Mouse (Mus musculus): Measurements from ENCODE around the gene Zcchc7. TPM values are rescaled to one million over a fixed set of nuclear protein-coding genes. Genes with fewer than 3 reads are reported as not detected.

Gene Zcchc7
- polyA plus RNA-seq, 1 experiment from 2014 or later = 30.7 TPM

DNA sequence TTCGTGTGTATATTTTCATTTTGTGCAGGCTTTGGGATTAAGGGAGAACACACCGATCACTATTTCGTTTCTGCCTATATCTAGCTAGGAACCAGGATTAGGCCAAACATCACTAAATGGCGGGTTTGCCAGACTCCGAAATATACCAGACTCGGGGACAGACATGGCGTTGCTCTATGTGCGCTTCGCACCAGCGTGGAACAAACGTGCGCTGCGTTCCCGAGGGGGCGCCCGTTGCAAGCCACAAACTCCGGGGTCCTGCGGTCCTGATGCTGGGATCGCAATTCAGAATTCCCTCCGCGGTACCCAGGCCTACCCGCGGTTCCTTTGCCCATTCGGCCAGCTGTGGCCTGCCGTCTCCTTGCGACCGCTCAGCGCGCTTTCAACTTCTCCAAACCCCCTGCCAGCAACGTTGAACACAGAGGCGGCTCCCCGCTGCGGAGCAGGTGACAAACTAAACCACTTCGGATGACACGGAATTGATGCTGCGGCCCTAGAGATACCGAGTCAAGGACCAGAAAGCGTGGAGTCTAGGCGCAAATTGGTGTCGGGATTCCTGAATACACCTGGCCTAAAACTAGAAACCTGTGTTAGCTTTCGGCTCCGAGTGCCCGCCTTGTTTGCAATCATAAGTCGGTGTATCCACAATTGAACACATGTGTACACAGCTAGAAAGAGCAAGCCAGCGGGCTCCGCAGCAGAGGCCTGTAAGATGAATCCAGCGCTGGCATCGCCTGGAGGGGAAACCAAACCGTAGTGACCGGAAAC is 42.7 kb upstream of the Zcchc7 start:
- peak overlapping the region; percentile 16; the same call in 1 of the 2 replicates for H3K4me3 ChIP-seq (ENCODE audit: low read length)
- ATAC-seq (ENCODE audit: low FRiP score, low TSS enrichment) = no peak
- no peaks in the 10 kb centered on the region for H3K9me3 ChIP-seq (ENCODE audit: low read length)
- no peaks in the 10 kb centered on the region for H3K36me3 ChIP-seq (ENCODE audit: insufficient read depth, low read length)
- peaks cover 9% of the 10 kb centered on the region; the same call in 1 of the 2 replicates for H3K4me1 ChIP-seq (ENCODE audit: insufficient read depth, low read length)
- no peak overlapping the region for H3K9ac ChIP-seq (replicated peaks; ENCODE audit: low read length)
- no peak overlapping the region; the same call in 1 of the 2 replicates for H3K4me2 ChIP-seq (replicated peaks; ENCODE audit: low read depth, low read length)
- WGBS = 1% methylated on average over 50 of the region's 50 CpGs
- no peak overlapping the region for H3K27ac ChIP-seq (ENCODE audit: low read length)
- H3K27me3 ChIP-seq (ENCODE audit: insufficient read depth, low read length) = peaks cover 94% of the 10 kb centered on the region

DNA sequence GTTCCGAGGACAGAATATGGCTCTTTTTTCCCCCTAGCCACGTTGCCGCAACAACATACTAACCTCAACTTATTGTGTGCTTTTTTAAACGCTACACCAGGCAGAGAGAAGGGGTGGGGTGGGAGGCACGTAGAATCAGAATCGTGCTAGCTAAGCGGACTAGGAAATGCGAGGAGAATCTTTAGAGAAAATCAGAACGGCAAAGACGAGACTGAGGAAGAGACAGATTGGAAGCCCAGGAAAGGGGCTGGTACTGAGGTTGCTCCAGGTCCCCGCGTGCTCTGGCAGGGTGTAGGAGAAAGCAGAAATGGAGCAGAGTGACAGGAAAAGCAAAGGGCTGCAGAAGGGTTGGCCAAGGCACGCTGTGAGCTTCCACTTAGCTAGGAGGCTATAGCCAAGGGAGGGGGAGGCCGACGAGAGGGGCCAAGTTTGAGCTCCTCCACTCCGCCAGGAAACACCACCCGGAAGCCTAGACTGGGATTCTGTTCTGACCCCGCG is 42.1 kb upstream of the Zcchc7 start:
- Histone ChIP-seq H3K4me2 (replicated peaks; ENCODE audit: low read depth, low read length) (no peak overlapping the region), H3K9ac (replicated peaks; ENCODE audit: low read length) (no peak overlapping the region), H3K36me3 (ENCODE audit: insufficient read depth, low read length) (no peaks in the 10 kb centered on the region), H3K27me3 (ENCODE audit: insufficient read depth, low read length) (peaks cover 92% of the 10 kb centered on the region), H3K4me3 (ENCODE audit: low read length) (no peak overlapping the region), H3K27ac (ENCODE audit: low read length) (no peak overlapping the region), H3K9me3 (ENCODE audit: low read length) (no peaks in the 10 kb centered on the region), H3K4me1 (ENCODE audit: insufficient read depth, low read length) (peaks cover 9% of the 10 kb centered on the region; the same call in 1 of the 2 replicates)
- 1% methylated on average over 19 of the region's 19 CpGs for WGBS
- ATAC-seq (ENCODE audit: low FRiP score, low TSS enrichment) = no peak

DNA sequence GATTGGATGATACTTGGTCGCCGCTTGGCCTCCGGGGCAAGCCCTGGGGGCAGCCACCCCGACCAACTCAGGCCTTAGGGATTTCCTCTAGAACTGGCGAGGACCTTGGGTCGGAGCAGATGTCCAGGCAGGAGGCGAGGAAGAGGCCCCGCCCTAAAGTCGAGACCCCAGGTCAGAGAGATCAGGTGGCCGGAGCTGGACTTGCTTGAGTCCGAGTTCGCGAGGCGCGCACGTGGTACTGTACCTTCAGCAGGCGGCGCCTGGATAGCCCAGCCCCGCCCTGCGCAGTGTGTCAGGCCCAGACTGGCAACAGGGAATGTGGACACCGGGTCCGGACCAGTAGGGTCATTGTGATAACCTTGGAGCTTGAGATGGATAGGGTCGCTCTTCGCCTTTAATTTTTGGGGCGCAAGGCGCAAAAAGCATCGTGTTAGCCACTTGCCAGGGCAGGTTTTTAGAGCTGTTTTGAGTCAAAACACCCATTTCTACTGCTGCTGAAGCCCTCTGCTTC is 41.5 kb upstream of the Zcchc7 start:
- no peaks in the 10 kb centered on the region for H3K36me3 ChIP-seq (ENCODE audit: insufficient read depth, low read length)
- H3K4me1 ChIP-seq (ENCODE audit: insufficient read depth, low read length) = peaks cover 9% of the 10 kb centered on the region; the same call in 1 of the 2 replicates
- H3K27ac ChIP-seq (ENCODE audit: low read length) = no peak overlapping the region
- H3K4me3 ChIP-seq (ENCODE audit: low read length) = no peak overlapping the region
- under 1% methylated on average over 27 of the region's 27 CpGs for WGBS
- H3K4me2 ChIP-seq (replicated peaks; ENCODE audit: low read depth, low read length) = no peak overlapping the region
- no peak overlapping the region for H3K9ac ChIP-seq (replicated peaks; ENCODE audit: low read length)
- H3K27me3 ChIP-seq (ENCODE audit: insufficient read depth, low read length) = peaks cover 89% of the 10 kb centered on the region
- ATAC-seq (ENCODE audit: low FRiP score, low TSS enrichment) = no peak
- H3K9me3 ChIP-seq (ENCODE audit: low read length) = no peaks in the 10 kb centered on the region

DNA sequence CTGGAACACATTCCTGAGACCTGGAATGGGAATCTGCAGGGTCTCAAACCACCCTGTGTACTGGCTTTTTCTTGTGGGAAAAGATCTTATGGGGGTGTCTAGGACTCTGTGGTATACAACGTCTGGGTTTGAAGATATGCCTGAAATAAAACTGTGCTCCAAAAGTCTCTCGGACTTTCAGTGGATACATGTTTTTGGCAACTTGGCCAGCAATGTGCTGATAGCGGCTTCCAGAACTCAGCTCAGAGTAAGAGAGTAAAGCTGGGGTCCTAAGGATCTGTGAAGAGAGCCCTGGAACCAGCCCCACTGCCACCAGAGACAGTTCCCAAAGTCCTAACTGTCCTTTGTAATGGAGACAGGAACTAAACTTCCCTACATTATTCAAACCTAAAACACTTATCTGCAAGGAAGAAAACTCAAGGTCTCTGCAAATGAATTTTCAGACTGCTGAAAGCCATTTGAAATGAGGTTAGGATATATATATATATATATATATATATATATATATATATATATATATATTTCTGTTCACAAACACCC is 40.0 kb upstream of the Zcchc7 start:
- Histone ChIP-seq H3K4me3 (ENCODE audit: low read length) (no peak overlapping the region), H3K36me3 (ENCODE audit: insufficient read depth, low read length) (no peaks in the 10 kb centered on the region), H3K4me1 (ENCODE audit: insufficient read depth, low read length) (peaks cover 9% of the 10 kb centered on the region; the same call in 1 of the 2 replicates), H3K27ac (ENCODE audit: low read length) (no peak overlapping the region), H3K9ac (replicated peaks; ENCODE audit: low read length) (no peak overlapping the region), H3K4me2 (replicated peaks; ENCODE audit: low read depth, low read length) (no peak overlapping the region), H3K27me3 (ENCODE audit: insufficient read depth, low read length) (peaks cover 88% of the 10 kb centered on the region), H3K9me3 (ENCODE audit: low read length) (no peaks in the 10 kb centered on the region)
- no peak for ATAC-seq (ENCODE audit: low FRiP score, low TSS enrichment)
- 3% methylated on average over 3 of the region's 3 CpGs for WGBS

DNA sequence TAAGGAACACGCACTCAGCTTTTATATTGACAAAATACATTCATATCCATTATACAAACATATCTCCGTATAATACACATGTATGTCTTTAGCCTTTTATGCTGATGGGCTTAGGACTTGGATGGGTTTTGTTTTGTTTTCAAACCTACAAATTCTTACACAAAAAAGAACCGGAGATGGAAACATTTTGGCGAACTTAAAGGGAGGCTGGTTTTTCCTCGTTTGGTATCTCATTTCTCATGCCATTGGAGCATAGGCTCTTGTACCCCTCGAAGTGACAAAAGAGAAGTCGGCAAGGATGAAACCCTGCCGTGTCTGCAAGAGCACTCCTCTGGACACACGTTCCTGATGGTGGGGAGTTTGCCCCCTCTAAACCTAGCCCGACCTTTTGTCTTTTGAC is 39.3 kb upstream of the Zcchc7 start:
- 2% methylated on average over 10 of the region's 10 CpGs for whole genome bisulfite sequencing
- no peaks in the 10 kb centered on the region for H3K9me3 ChIP-seq (ENCODE audit: low read length)
- peaks cover 82% of the 10 kb centered on the region for H3K27me3 ChIP-seq (ENCODE audit: insufficient read depth, low read length)
- no peak overlapping the region for H3K4me3 ChIP-seq (ENCODE audit: low read length)
- H3K4me2 ChIP-seq (replicated peaks; ENCODE audit: low read depth, low read length) = no peak overlapping the region
- ATAC-seq (ENCODE audit: low FRiP score, low TSS enrichment) = no peak
- no peak overlapping the region for H3K9ac ChIP-seq (replicated peaks; ENCODE audit: low read length)
- no peak overlapping the region for H3K27ac ChIP-seq (ENCODE audit: low read length)
- H3K36me3 ChIP-seq (ENCODE audit: insufficient read depth, low read length) = no peaks in the 10 kb centered on the region
- H3K4me1 ChIP-seq (ENCODE audit: insufficient read depth, low read length) = peaks cover 9% of the 10 kb centered on the region; the same call in 1 of the 2 replicates

DNA sequence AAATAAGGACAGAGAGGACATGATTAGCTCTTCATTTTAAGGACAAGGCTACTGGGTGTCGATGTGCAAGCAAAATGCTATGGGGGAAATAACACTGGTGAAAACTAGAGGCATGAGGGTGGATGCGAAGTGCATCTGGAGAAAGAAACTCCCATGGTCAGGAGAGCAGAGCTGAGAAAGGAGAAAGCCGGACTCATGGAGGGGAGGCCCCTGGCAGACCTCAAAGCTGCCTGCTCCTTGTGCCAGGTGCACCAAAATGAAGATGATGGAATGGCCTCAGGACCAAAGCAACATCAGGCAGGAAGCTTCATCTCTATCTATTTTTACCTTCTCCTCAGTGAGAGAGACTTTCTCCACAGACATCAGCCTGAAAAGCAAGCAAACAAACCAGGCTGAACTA is 38.0 kb upstream of the Zcchc7 start:
- whole genome bisulfite sequencing = 92% methylated on average over 3 of the region's 3 CpGs
- no peak for ATAC-seq (ENCODE audit: low FRiP score, low TSS enrichment)
- H3K27me3 ChIP-seq (ENCODE audit: insufficient read depth, low read length) = peaks cover 69% of the 10 kb centered on the region
- no peaks in the 10 kb centered on the region for H3K9me3 ChIP-seq (ENCODE audit: low read length)
- 0 out of 2 replicates have a peak, but pooled peaks cover 4% of the 10 kb centered on the region for H3K4me1 ChIP-seq (ENCODE audit: insufficient read depth, low read length)
- H3K4me3 ChIP-seq (ENCODE audit: low read length) = no peak overlapping the region
- H3K9ac ChIP-seq (replicated peaks; ENCODE audit: low read length) = no peak overlapping the region
- no peaks in the 10 kb centered on the region for H3K36me3 ChIP-seq (ENCODE audit: insufficient read depth, low read length)
- no peak overlapping the region for H3K27ac ChIP-seq (ENCODE audit: low read length)
- H3K4me2 ChIP-seq (replicated peaks; ENCODE audit: low read depth, low read length) = no peak overlapping the region

DNA sequence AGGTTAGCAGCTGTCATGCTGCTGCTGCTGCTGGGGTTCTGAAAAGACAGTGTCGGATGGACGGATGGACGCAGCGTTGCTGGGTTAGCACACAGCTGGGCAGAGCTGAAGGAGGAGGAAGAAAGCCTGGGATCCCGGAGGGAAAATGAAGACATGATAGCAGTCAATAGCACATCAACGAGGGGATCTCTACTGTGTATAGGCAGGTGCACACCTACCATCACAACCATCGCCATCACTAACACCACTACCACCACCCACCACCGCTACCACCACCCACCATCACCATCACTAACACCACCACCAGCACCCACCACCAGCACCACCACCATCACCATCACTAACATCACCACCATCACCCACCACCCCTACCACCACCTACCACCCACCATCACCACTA is 35.6 kb upstream of the Zcchc7 start:
- Histone ChIP-seq H3K4me3 (ENCODE audit: low read length) (no peak overlapping the region), H3K9ac (replicated peaks; ENCODE audit: low read length) (no peak overlapping the region), H3K4me1 (ENCODE audit: insufficient read depth, low read length) (no peaks in the 10 kb centered on the region), H3K27me3 (ENCODE audit: insufficient read depth, low read length) (peaks cover 49% of the 10 kb centered on the region), H3K4me2 (replicated peaks; ENCODE audit: low read depth, low read length) (no peak overlapping the region), H3K27ac (ENCODE audit: low read length) (no peak overlapping the region), H3K36me3 (ENCODE audit: insufficient read depth, low read length) (no peaks in the 10 kb centered on the region), H3K9me3 (ENCODE audit: low read length) (no peaks in the 10 kb centered on the region)
- ATAC-seq (ENCODE audit: low FRiP score, low TSS enrichment) = no peak
- 90% methylated on average over 8 of the region's 8 CpGs for WGBS

DNA sequence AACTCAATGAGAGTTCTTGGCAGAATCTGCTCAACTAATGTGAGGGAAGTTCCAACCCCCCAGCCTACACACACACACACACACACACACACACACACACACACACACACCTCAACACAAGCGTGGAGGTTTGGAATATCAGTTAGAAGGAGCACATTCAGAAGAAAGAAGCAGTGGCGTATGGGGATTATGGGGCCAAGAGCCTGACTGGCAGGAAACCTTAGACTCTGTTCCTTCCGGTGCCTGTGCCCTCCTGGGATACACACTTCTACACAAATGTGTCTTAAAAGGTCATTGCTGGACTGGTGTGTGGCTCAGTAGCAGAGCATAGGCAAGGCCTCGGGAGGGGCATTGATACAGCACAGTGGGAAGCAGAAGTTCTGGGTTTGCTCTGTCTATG is 34.4 kb upstream of the Zcchc7 start:
- Histone ChIP-seq H3K4me1 (ENCODE audit: insufficient read depth, low read length) (no peaks in the 10 kb centered on the region), H3K9me3 (ENCODE audit: low read length) (no peaks in the 10 kb centered on the region), H3K4me3 (ENCODE audit: low read length) (no peak overlapping the region), H3K9ac (replicated peaks; ENCODE audit: low read length) (no peak overlapping the region), H3K27ac (ENCODE audit: low read length) (no peak overlapping the region), H3K27me3 (ENCODE audit: insufficient read depth, low read length) (peaks cover 41% of the 10 kb centered on the region), H3K36me3 (ENCODE audit: insufficient read depth, low read length) (no peaks in the 10 kb centered on the region), H3K4me2 (replicated peaks; ENCODE audit: low read depth, low read length) (no peak overlapping the region)
- 79% methylated on average over 4 of the region's 4 CpGs for WGBS
- no peak for ATAC-seq (ENCODE audit: low FRiP score, low TSS enrichment)

DNA sequence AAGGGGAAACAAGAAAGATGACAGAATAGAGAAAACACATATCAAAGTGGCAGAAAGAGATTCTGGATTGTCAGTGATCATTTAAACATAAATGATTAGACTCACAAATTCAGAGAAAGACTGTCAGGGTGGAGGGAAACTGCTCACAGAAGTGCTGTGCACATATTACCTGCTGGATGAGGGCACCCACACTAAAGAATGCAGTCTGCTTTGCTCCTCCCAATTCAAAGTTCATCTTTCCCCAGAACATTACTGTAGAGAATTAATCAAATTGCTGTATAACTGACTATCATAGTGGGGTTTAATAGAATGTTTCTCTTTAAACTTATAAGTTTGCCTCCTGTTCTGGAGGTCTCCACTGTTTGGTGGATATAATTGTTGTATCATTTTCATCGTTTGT is 15.2 kb upstream of the Zcchc7 start:
- H3K4me2 ChIP-seq (replicated peaks; ENCODE audit: low read depth, low read length) = no peak overlapping the region
- H3K9me3 ChIP-seq (ENCODE audit: low read length) = peaks cover 9% of the 10 kb centered on the region; the same call in 1 of the 2 replicates
- no peak for ATAC-seq (ENCODE audit: low FRiP score, low TSS enrichment)
- H3K4me3 ChIP-seq (ENCODE audit: low read length) = no peak overlapping the region
- H3K27me3 ChIP-seq (ENCODE audit: insufficient read depth, low read length) = no peaks in the 10 kb centered on the region
- WGBS = 78% methylated on average over 1 of the region's 1 CpGs
- no peak overlapping the region for H3K27ac ChIP-seq (ENCODE audit: low read length)
- no peak overlapping the region for H3K9ac ChIP-seq (replicated peaks; ENCODE audit: low read length)
- no peaks in the 10 kb centered on the region for H3K36me3 ChIP-seq (ENCODE audit: insufficient read depth, low read length)
- no peaks in the 10 kb centered on the region for H3K4me1 ChIP-seq (ENCODE audit: insufficient read depth, low read length)
